Mouse (Mus musculus) ES-E14 (cell line): Measurements from ENCODE around the gene Foxo4.

Experiments
- CHD2 ChIP-seq: IDR thresholded peaks from 2 replicates; pipeline ENCODE4 v1.6.1; 2014; ENCODE audit warnings: mild to moderate bottlenecking, low read depth, low read length, inconsistent platforms
- MAFK ChIP-seq: IDR thresholded peaks from 2 replicates; pipeline ENCODE4 v1.6.1; 2014; ENCODE audit warnings: mild to moderate bottlenecking, low read depth, low read length, inconsistent platforms; ENCODE audit not compliant: insufficient read depth
- ZC3H11A ChIP-seq: IDR thresholded peaks from 2 replicates; pipeline ENCODE4 v1.6.1; 2012; ENCODE audit warnings: low read depth, mild to moderate bottlenecking, inconsistent platforms, low read length, borderline replicate concordance

GRCm38 (mm10) chrX:101266631-101267030 is 12.3 kb downstream of the Foxo4 start:
- TF ChIP-seq CHD2, result no peak
- TF ChIP-seq MAFK, result no peak
- no peak for TF ChIP-seq ZC3H11A
